Mouse (Mus musculus): ENCODE results near the gene S100a1. TPM values are rescaled to one million over a fixed set of nuclear protein-coding genes. Genes with fewer than 3 reads are reported as not detected.

S100a1 gene
- polyA plus RNA-seq, 1 experiment = 169 TPM

DNA sequence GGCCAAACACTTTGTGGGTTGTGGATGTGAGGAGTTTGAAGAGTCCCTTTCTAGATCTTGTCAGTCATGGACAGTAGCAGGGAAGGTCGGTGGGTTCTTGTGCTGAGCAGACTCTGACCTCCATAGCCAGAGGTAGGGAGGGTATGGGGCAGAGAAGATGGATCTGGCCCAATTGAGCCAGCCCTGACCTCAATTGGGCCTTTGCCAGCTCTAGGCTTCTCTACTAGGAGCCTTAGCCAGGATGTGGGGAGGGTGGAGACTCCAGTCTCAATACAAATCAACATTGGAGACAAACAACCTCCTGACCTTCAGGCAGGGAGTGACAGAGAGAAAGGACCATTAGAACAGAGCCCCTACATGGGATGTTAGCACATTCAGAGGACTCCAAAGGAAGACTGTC is 1.1 kb upstream of the S100a1 start:
- 7% methylated on average over 1 of the region's 1 CpGs for WGBS

DNA sequence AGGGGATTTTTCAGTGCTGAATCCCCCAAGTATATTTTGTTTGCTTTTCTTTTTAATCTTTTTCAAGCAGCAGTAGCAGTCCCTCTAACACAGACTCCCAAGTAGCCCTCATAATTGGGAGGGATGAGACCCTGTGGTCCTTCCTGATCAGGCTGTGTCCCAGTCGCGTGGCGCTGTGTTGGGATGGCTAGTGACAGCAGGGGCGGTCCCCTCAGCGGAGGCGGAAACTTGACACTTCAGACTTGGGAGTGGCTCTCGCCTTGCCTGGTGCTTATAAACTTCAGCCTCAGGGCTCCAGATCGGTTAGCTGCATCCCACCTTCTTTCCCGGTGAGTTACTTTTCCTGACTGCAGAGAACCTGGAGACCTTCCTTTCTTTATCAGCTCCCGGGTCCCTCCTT is 499 bp upstream of the S100a1 start:
- Histone ChIP-seq H3K4me3 (replicated peaks; ENCODE audit: extremely low read depth, low read depth, low read length) (peak overlapping the region; percentile 75), H3K4me1 (ENCODE audit: control insufficient read depth, insufficient read depth, low read length) (peaks cover 8% of the 10 kb centered on the region)
- under 1% methylated on average over 10 of the region's 10 CpGs for WGBS
- DNase-seq = peak; percentile 78
- peak; percentile 85; the same call in 1 of the 2 replicates for TF ChIP-seq POLR2A (IDR thresholded peaks at IDR 0.05; ENCODE audit: borderline replicate concordance, extremely low read depth, low read depth, low read length)
- TF ChIP-seq CTCF (IDR thresholded peaks at IDR 0.05; ENCODE audit: insufficient read depth, low read length) = no peak

More for the DNA sequence above, 1.1 kb upstream of the S100a1 start:
- peaks cover 8% of the 10 kb centered on the region for H3K4me1 ChIP-seq (ENCODE audit: control insufficient read depth, insufficient read depth, low read length)
- TF ChIP-seq CTCF (IDR thresholded peaks at IDR 0.05; ENCODE audit: insufficient read depth, low read length) (no peak), POLR2A (IDR thresholded peaks at IDR 0.05; ENCODE audit: borderline replicate concordance, extremely low read depth, low read depth, low read length) (peak; percentile 29; the same call in 1 of the 2 replicates)
- H3K4me3 ChIP-seq (replicated peaks; ENCODE audit: extremely low read depth, low read depth, low read length) = peak overlapping the region; percentile 75
- DNase-seq = peak; percentile 41

DNA sequence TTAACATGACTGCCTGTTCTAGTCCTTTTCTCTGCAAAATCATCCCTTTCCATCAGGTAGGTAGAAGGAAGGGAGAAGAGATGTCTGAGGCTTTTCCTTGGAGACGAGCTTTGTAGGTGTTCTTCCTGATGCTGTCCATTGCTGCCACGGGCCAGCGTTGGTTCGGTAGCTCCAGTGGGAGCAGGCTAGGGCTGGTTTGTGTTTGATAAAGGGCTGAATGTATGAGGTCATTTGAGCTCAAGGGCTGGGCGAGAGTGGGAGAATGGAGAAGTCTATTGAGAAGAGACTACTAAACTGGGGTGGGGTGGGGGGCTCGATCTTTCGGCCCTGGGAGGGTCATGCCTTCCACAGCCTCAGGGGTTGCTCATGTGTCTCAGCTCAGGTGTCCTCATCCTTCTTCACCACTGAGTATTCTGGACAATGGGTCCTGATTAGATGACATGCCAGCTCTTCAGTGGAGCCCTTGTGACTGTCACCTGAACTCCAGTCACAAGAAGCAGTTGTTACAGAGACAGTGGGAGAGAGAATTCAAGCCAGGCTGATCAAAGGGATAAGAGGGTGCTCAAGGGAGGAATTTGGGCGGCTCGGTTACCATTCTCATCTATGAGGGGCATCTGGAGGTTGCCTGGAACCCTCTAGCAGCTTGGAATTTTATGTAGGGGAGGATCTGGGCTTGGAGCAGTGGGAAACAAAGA is 1.1 kb downstream of the S100a1 start:
- no peak for DNase-seq
- no peak for TF ChIP-seq POLR2A (IDR thresholded peaks at IDR 0.05; ENCODE audit: borderline replicate concordance, extremely low read depth, low read depth, low read length)
- no peak for TF ChIP-seq CTCF (IDR thresholded peaks at IDR 0.05; ENCODE audit: insufficient read depth, low read length)
- H3K4me1 ChIP-seq (ENCODE audit: control insufficient read depth, insufficient read depth, low read length) = peaks cover 11% of the 10 kb centered on the region
- no peak overlapping the region for H3K4me3 ChIP-seq (replicated peaks; ENCODE audit: extremely low read depth, low read depth, low read length)
- 76% methylated on average over 9 of the region's 9 CpGs for WGBS

DNA sequence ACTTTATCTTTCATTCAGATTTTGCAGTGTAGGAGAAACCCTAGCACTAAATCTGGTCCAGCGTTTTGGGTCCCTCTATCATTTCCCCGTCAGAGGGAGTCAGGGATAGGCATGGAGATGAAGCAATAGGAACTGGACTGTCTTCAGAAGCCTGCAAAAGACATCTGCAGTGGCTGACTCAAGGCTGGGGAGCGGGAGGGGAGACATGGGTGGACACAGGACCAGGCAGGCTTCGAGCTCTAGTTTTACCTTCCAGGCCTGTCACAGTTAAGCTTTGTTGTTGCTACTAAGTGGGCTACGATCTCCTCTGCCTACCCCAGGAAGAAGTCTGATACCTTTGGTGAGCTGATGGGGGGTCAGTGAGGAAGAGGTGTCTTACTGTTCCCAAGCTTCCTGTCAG is 1.9 kb downstream of the S100a1 start:
- peaks cover 6% of the 10 kb centered on the region; the same call in 1 of the 2 replicates for H3K4me1 ChIP-seq (ENCODE audit: control insufficient read depth, insufficient read depth, low read length)
- TF ChIP-seq POLR2A (IDR thresholded peaks at IDR 0.05; ENCODE audit: borderline replicate concordance, extremely low read depth, low read depth, low read length) (no peak), CTCF (IDR thresholded peaks at IDR 0.05; ENCODE audit: insufficient read depth, low read length) (no peak)
- no peak overlapping the region for H3K4me3 ChIP-seq (replicated peaks; ENCODE audit: extremely low read depth, low read depth, low read length)
- DNase-seq = no peak
- 76% methylated on average over 5 of the region's 5 CpGs for WGBS

DNA sequence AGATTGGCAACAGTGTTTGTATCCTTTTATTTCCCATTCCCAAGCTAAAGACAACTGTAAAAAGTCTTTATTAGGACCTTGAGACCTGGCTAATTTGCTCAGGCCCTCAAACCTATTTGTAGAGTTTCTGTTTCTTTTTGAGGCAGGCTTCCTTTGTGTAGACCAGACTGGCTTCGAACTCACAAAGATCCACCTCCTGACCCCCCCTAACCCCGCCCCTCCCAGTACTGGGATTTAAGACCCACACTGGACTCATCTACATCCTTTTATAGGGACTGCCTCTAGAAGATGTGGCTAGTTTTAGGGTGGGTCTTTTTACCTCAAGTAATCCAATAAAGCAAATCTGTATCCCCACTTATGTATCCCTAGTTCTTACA is 4.5 kb downstream of the S100a1 start:
- H3K4me3 ChIP-seq (replicated peaks; ENCODE audit: extremely low read depth, low read depth, low read length) = no peak overlapping the region
- no peak for DNase-seq
- WGBS = 14% methylated on average over 2 of the region's 2 CpGs

DNA sequence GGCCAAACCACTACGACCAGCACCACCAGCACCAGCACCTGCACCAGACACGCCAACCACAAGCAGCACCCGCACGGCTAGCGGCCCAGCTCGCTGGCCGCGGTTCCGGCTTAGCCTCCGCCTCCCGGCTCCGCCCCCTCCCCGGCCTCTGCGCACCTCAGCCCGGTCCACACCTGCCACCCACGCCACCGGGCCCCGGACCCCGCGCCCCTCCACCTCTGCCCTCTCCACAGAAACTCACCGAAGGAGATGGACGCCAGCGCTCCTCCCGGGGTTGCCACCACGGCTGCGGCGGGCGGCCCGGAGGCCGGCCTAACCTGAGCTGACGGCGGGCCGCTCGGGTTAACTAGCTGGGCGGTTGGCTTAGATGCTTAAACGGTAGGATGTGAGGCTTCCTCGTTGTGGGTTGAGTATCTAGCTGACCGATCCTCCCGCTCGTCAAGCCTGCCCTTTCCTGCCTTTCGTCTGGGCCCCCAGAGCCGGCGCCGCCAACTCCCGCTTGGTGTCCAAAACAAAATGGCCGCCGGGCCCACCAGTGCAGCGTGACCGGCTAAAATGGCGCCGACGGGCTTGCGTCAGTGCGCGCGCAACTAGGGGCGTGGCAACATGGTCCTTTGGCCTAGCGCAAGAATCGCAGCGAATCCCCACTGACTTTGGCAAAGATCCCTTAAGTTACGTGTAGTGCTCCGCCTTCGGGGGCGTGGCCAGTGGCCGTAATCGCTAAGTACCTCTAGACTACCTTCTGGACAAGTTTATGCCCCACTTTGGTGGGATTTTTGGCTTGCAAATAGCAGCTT is 5.0 kb downstream of the S100a1 start, which contains the start of gene Chtop:
Chtop (minus strand) TSS at position 549 of the 797 bp plus-strand sequence.
- Histone ChIP-seq H3K4me1 (ENCODE audit: control insufficient read depth, insufficient read depth, low read length) (peaks cover 4% of the 10 kb centered on the region; the same call in 1 of the 2 replicates), H3K4me3 (replicated peaks; ENCODE audit: extremely low read depth, low read depth, low read length) (peak within 1 kb of the TSS; percentile 81)
- TF ChIP-seq POLR2A (IDR thresholded peaks at IDR 0.05; ENCODE audit: borderline replicate concordance, extremely low read depth, low read depth, low read length) (peak; percentile 61; the same call in 1 of the 2 replicates), CTCF (IDR thresholded peaks at IDR 0.05; ENCODE audit: insufficient read depth, low read length) (no peak)
- WGBS = under 1% methylated on average over 66 of the region's 66 CpGs
- DNase-seq = peak; percentile 100

More for the DNA sequence above, 4.5 kb downstream of the S100a1 start:
- peaks cover 4% of the 10 kb centered on the region; the same call in 1 of the 2 replicates for H3K4me1 ChIP-seq (ENCODE audit: control insufficient read depth, insufficient read depth, low read length)
- TF ChIP-seq CTCF (IDR thresholded peaks at IDR 0.05; ENCODE audit: insufficient read depth, low read length) (no peak), POLR2A (IDR thresholded peaks at IDR 0.05; ENCODE audit: borderline replicate concordance, extremely low read depth, low read depth, low read length) (no peak)

DNA sequence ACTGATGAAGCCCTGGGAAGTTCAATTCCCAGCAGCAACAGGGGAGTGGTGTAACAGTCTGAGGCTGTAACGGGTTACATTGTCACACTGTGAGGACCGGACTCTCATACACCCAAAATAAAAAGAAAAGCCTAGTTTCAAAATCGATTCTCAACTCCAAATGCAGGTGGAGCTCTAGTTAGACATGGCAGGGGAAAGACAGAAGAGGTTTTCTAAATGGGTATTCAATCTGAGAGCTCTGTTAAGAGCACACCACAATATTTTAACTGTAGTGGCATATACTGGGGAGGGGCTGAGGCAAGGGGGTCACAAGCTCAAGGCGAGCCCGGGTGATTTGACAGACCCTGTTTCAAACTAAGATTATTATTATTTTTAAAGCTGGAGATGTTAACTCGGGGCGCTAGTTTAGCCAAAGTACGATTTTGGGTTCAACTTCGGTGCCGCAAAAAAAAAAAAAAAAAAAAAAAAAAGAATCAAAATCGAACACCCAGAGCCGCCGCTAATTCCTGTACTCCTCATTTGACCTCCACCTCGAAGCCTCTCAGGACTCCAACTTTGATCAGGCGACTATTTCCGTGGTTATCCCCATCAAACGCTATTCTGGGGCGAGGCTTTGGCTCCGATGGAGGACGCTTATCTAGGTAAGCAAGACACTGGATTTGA is 5.8 kb downstream of the S100a1 start:
- 3% methylated on average over 20 of the region's 20 CpGs for WGBS
- Histone ChIP-seq H3K4me3 (replicated peaks; ENCODE audit: extremely low read depth, low read depth, low read length) (peak overlapping the region; percentile 81), H3K4me1 (ENCODE audit: control insufficient read depth, insufficient read depth, low read length) (peaks cover 4% of the 10 kb centered on the region; the same call in 1 of the 2 replicates)
- no peak for DNase-seq
- TF ChIP-seq POLR2A (IDR thresholded peaks at IDR 0.05; ENCODE audit: borderline replicate concordance, extremely low read depth, low read depth, low read length) (no peak), CTCF (IDR thresholded peaks at IDR 0.05; ENCODE audit: insufficient read depth, low read length) (no peak)

DNA sequence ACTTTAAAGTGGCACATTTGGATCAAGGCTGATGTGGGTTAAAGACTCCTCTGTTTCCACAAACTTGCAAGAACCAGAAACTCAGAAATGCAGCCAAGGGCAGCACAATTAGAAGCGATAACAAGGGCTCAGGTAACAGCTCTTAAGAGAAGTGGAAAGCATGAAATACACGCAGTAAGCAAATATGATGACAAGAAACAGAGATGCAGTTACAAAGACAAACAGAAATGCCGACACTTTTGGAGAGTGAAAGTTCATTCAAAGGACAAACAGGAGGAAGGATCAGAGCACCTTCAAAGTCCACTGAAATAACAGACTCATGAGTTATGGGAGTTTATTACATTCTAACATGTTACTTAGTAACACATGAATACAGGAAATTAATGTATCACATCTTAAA is 7.8 kb downstream of the S100a1 start:
- TF ChIP-seq POLR2A (IDR thresholded peaks at IDR 0.05; ENCODE audit: borderline replicate concordance, extremely low read depth, low read depth, low read length) (no peak), CTCF (IDR thresholded peaks at IDR 0.05; ENCODE audit: insufficient read depth, low read length) (no peak)
- no peak overlapping the region for H3K4me3 ChIP-seq (replicated peaks; ENCODE audit: extremely low read depth, low read depth, low read length)
- H3K4me1 ChIP-seq (ENCODE audit: control insufficient read depth, insufficient read depth, low read length) = peaks cover 4% of the 10 kb centered on the region; the same call in 1 of the 2 replicates
- DNase-seq = no peak
- WGBS = 63% methylated on average over 3 of the region's 3 CpGs

DNA sequence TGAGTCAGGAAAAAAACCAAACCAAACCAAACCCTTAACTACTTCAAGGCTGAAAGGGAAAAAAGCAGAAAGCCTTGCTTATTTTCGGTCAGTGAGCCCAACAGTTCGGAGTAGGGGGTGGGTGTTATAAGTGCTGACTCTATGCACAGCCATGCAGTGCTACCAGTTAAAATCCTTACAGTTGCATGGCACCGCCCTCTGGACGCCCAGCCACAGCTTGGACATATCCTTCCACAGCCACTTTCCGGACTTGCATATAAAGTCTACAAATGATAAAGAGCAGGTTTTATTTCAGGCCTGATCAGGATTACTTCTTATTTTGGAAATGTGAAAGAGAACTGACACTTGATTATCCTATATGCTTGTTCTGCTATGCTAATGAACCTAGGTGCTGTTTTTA is 9.0 kb downstream of the S100a1 start:
- TF ChIP-seq CTCF (IDR thresholded peaks at IDR 0.05; ENCODE audit: insufficient read depth, low read length) = no peak
- no peak for TF ChIP-seq POLR2A (IDR thresholded peaks at IDR 0.05; ENCODE audit: borderline replicate concordance, extremely low read depth, low read depth, low read length)
- 81% methylated on average over 5 of the region's 5 CpGs for WGBS
- Histone ChIP-seq H3K4me1 (ENCODE audit: control insufficient read depth, insufficient read depth, low read length) (peaks cover 4% of the 10 kb centered on the region; the same call in 1 of the 2 replicates), H3K4me3 (replicated peaks; ENCODE audit: extremely low read depth, low read depth, low read length) (no peak overlapping the region)
- DNase-seq = no peak

All from lung, adult 2 months (tissue).